Comparison of ENCODE assay signal across 11 mouse cellular contexts in genomic region chr11:49710664-49711063, GRCm38 (mm10). TPM values are rescaled to one million over a fixed set of nuclear protein-coding genes. Genes with fewer than 3 reads are reported as not detected.
DNase-seq lines count a peak whose midpoint lies in the region; ATAC-seq and TF ChIP-seq lines count a peak whose summit lies in the region.
"Had no signal": no experiment of that assay in that cellular context is flagged by ENCODE, and none has a peak within 500 bp of the region (broad histone marks: within the 10 kb centered on the region; RNA-seq: fewer than 3 reads in every experiment).

No protein-coding gene starts in this region.

- H3K4me1 ChIP-seq in neural tube, embryonic 11.5 days (ENCODE audit: control insufficient read depth, insufficient read depth, low read length), result peaks cover 11% of the 10 kb centered on the region
- peaks cover 59% of the 10 kb centered on the region for H3K4me1 ChIP-seq in liver, embryonic 13.5 days (replicated peaks)
- peaks cover 2% of the 10 kb centered on the region; the same call in 1 of the 2 replicates for H3K4me1 ChIP-seq in stomach, postnatal 0 days (replicated peaks; ENCODE audit: control insufficient read depth, insufficient read depth)

- WGBS in neural tube, embryonic 11.5 days, result 96% methylated on average over 2 of the region's 2 CpGs
- 61% methylated on average over 2 of the region's 2 CpGs for WGBS in liver, embryonic 13.5 days (ENCODE audit: insufficient replicate concordance)
- 22% methylated on average over 2 of the region's 2 CpGs for WGBS in stomach, postnatal 0 days

- DNase-seq in gastrocnemius, adult 2 months, result no peak
- no peak for DNase-seq in gastrocnemius, postnatal 14 days
- DNase-seq in neural tube, embryonic 11.5 days (ENCODE audit: low spot score), result no peak
- no peak for DNase-seq in neural tube, embryonic 10.5 days (ENCODE audit: extremely low spot score, low spot score)
- DNase-seq in liver, embryonic 13.5 days, result no peak
- DNase-seq in stomach, postnatal 0 days (ENCODE audit: low spot score), result no peak
- DNase-seq in left cerebral cortex, postnatal 14 days (ENCODE audit: low spot score in 2 of 2), result no peak
- no peak for DNase-seq in cerebellum, postnatal 4 days (ENCODE audit: low spot score in 2 of 2)
- DNase-seq: kidney, adult 18-20 months had no signal

- no peaks in the 10 kb centered on the region for H3K27me3 ChIP-seq in neural tube, embryonic 11.5 days (ENCODE audit: control insufficient read depth, insufficient read depth, low read length)
- no peaks in the 10 kb centered on the region for H3K27me3 ChIP-seq in liver, embryonic 13.5 days
- H3K27me3 ChIP-seq in stomach, postnatal 0 days (ENCODE audit: control insufficient read depth, insufficient read depth, low read length), result no peaks in the 10 kb centered on the region

- H3K4me3 ChIP-seq in gastrocnemius, adult 2 months, result peak overlapping the region; percentile 97; the same call in 1 of the 2 replicates
- H3K4me3 ChIP-seq in neural tube, embryonic 11.5 days (ENCODE audit: low read depth, low read length), result peak overlapping the region; percentile 99
- H3K4me3 ChIP-seq in liver, embryonic 13.5 days (replicated peaks), result peak overlapping the region; percentile 99
- H3K4me3 ChIP-seq in stomach, postnatal 0 days (ENCODE audit: low read depth, low read length), result 0 out of 2 replicates have a peak overlapping the region, but pooled peaks have one; percentile 98

- TF ChIP-seq CTCF in gastrocnemius, adult 2 months (IDR thresholded peaks at IDR 0.05), result no peak
- no peak for TF ChIP-seq CTCF in stomach, postnatal 0 days (IDR thresholded peaks at IDR 0.05; ENCODE audit: low read depth)

- no peaks in the 10 kb centered on the region; the same call in 1 of the 2 replicates for H3K36me3 ChIP-seq in neural tube, embryonic 11.5 days (ENCODE audit: control insufficient read depth, insufficient read depth, low read length)
- peaks cover 26% of the 10 kb centered on the region for H3K36me3 ChIP-seq in liver, embryonic 13.5 days
- no peaks in the 10 kb centered on the region for H3K36me3 ChIP-seq in stomach, postnatal 0 days (ENCODE audit: control insufficient read depth, insufficient read depth, low read length)

- intact Hi-C loops in gastrocnemius, adult 2 months (cut with DNase I), result loop anchor here (5.0 kb wide), 2 partner anchors 58 to 137 kb away; partner anchors contain the start of gene Mapk9
- intact Hi-C loops in gastrocnemius, postnatal 14 days (cut with DNase I; ENCODE audit: low total_unique reads), result no loop called here
- intact Hi-C loops in left cerebral cortex, postnatal 14 days (cut with DNase I), result loop anchor here (5.0 kb wide), 1 partner anchor 58 kb away; no protein-coding TSS in a partner anchor

- H3K9me3 ChIP-seq in neural tube, embryonic 11.5 days (ENCODE audit: control insufficient read depth, low read length), result no peaks in the 10 kb centered on the region
- H3K9me3 ChIP-seq in liver, embryonic 13.5 days (replicated peaks), result no peaks in the 10 kb centered on the region
- no peaks in the 10 kb centered on the region for H3K9me3 ChIP-seq in stomach, postnatal 0 days (ENCODE audit: control insufficient read depth, low read length)

- peak overlapping the region; percentile 60 for H3K4me2 ChIP-seq in neural tube, embryonic 11.5 days (ENCODE audit: low read depth)
- H3K4me2 ChIP-seq in liver, embryonic 13.5 days, result peak overlapping the region; percentile 79
- H3K4me2 ChIP-seq in stomach, postnatal 0 days (replicated peaks; ENCODE audit: low read depth), result peak overlapping the region; percentile 66

- TF ChIP-seq EP300 in stomach, postnatal 0 days (optimal IDR thresholded peaks at IDR 0.05), result no peak

- no peak for ATAC-seq in neural tube, embryonic 11.5 days (ENCODE audit: insufficient read depth, low FRiP score, low TSS enrichment)
- ATAC-seq in liver, embryonic 13.5 days (ENCODE audit: low read depth), result no peak
- ATAC-seq in stomach, postnatal 0 days (ENCODE audit: low FRiP score, low TSS enrichment), result no peak
- ATAC-seq: activated CD4-positive, CD25-positive, alpha-beta regulatory T cell, adult 4 months had no signal

- no peak overlapping the region for H3K27ac ChIP-seq in gastrocnemius, adult 2 months
- H3K27ac ChIP-seq in neural tube, embryonic 11.5 days (ENCODE audit: low read depth, low read length), result no peak overlapping the region
- peak overlapping the region; percentile 96; the same call in 1 of the 2 replicates for H3K27ac ChIP-seq in liver, embryonic 13.5 days
- no peak overlapping the region for H3K27ac ChIP-seq in stomach, postnatal 0 days (replicated peaks)

- no peak overlapping the region for H3K9ac ChIP-seq in neural tube, embryonic 11.5 days (ENCODE audit: low read length)
- peak overlapping the region; percentile 99 for H3K9ac ChIP-seq in liver, embryonic 13.5 days
- no peak overlapping the region for H3K9ac ChIP-seq in stomach, postnatal 0 days (ENCODE audit: low read length)

RNA-seq across cellular contexts. Expression of gene Cnot6, which starts 1.9 kb away (rescaled TPM):
- total RNA-seq in gastrocnemius, adult 2 months (2021), result 10 to 100 TPM in 1 of 2 experiments, 1 to 10 TPM in 1; 8.1 to 14.5 TPM
- total RNA-seq in gastrocnemius, postnatal 14 days (2021), result 10 to 100 TPM; 19.6 to 21.1 TPM
- polyA plus RNA-seq in neural tube, embryonic 11.5 days (2014; fragmentation: Nextera tagmentation; extraction: Ambion mirVana), result 53.9 and 60.2 TPM in 2 replicates
- 24.4 and 30.4 TPM in 2 replicates for polyA plus RNA-seq in liver, embryonic 13.5 days (2015; fragmentation: Nextera tagmentation; extraction: Ambion mirVana)
- 29.1 and 29.6 TPM in 2 replicates for polyA plus RNA-seq in stomach, postnatal 0 days (2015; fragmentation: Nextera tagmentation; extraction: Ambion mirVana)
- 10 to 100 TPM; 42.6 to 45.2 TPM for total RNA-seq in left cerebral cortex, postnatal 14 days (2021)

RNA-seq across cellular contexts. Expression of gene Scgb3a1, which starts 47.3 kb away (rescaled TPM):
- not detected for total RNA-seq in gastrocnemius, adult 2 months (2021)
- total RNA-seq in gastrocnemius, postnatal 14 days (2021), result not detected
- polyA plus RNA-seq in neural tube, embryonic 11.5 days (2014; fragmentation: Nextera tagmentation; extraction: Ambion mirVana), result not detected in 2 replicates
- polyA plus RNA-seq in liver, embryonic 13.5 days (2015; fragmentation: Nextera tagmentation; extraction: Ambion mirVana), result not detected in 2 replicates
- 3.6 and 3.9 TPM in 2 replicates for polyA plus RNA-seq in stomach, postnatal 0 days (2015; fragmentation: Nextera tagmentation; extraction: Ambion mirVana)
- total RNA-seq in left cerebral cortex, postnatal 14 days (2021), result not detected
- polyA plus RNA-seq: cortical plate, adult 2 months had no signal
